Mouse (Mus musculus): ENCODE measurements around the gene Epha3. TPM values are rescaled to one million over a fixed set of nuclear protein-coding genes. Genes with fewer than 3 reads are reported as not detected.

The Epha3 gene
- total RNA-seq, 1 experiment from 2014 or later: 2.9 TPM

- DNase-seq: no peak
Observed at GRCm38 (mm10) chr16:63783544-63783943, 80.4 kb downstream of the Epha3 start.

DNA sequence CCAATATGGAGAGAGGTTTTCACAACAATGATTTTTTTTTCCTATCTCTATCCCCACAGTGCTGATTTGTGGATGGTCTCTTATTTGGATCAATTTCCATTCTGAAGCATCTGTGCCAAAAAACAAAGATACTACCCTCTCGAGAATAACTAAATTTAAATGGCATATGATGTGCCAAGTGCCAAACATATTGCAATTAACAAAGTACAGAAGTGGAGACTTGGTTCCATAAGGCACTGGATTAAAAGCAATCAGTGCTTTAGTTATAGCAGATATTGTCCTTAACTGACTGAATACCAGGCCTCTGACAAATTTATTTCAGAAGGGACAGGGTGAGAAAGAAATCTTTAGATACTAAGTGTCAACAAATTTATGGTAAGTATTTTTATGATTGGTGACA lies 81.9 kb downstream of the Epha3 start:
- DNase-seq: no peak

DNA sequence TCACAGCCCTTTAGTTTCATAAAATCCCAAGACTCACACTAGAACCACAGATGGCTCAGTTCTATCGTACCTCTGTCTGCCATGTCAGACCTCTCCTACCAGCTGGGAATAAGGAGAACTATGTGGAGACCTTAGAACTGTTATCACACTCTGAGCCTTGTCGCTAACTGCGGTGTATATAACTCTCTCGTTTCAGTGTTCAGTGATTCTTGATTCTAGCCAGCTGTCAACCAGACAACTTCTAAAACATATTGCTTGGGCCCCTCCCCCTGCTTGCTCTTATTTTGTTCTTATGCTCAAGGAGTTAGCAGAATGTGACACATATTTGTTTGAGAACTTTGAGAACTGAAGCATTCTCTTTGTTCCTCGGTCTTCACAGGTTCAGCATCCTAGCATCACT lies 83.8 kb downstream of the Epha3 start:
- DNase-seq: no peak

GRCm38 (mm10) chr16:63777811-63778210 lies 86.2 kb downstream of the Epha3 start:
- DNase-seq: no peak

DNA sequence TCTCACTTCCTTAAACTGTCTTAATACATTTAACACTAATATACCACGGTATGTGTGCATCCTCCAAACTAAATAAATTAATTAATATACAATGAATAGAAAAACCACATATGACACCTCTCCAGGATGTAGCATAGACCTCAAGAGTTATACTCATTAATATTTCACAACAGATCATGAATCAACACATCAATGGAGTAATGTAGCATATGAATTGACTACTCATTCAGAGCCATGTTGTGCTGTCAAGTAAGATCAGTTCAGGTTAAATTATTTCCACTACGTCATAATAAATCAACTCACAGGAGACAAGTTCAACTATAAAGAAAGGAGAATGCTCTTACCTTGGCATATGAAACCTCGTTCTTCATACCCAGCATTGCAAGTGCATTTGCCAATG lies 91.4 kb downstream of the Epha3 start:
- no peak for DNase-seq

DNA sequence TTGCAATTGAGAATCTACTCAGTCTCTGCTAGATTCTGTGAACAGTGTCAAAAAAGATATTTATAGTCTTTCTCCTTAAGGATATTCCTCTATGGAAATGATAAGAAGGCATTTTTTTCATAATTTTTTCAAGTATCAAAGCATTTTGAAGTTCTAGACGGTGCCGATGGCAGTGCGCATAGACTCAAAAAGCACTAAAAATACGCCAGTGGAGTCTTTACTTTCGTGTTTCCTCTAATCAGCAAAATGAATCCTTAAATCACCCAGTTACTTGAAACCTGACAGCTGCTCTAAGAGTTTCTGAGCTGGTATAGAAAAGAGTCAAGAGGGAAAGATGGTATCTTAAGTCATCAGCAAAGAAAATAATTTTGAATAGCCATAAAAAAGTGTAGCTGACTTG lies 96.4 kb downstream of the Epha3 start:
- no peak for DNase-seq

- DNase-seq: no peak
Observed at GRCm38 (mm10) chr16:63761177-63761576, 102.8 kb downstream of the Epha3 start.

GRCm38 (mm10) chr16:63760112-63760511 lies 103.9 kb downstream of the Epha3 start:
- no peak for DNase-seq

DNA sequence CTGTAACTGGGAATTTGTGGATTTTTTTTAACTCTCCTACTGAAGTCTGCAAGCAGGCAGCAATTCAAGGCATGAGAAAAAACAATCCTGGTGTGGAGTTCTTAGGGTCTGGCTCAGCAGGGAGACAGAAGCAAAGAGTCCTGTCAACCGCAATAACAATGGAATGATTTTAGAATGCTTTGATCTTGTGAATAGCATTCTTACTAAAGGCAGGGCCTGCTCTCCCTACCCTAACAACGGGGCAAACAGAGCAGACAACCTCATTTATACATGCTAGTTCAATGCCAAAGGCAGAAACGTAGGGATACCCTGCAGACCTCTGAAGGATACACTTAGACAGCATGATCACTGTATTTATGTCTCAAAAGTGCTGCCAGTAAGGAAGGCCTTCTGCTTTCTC lies 110.9 kb downstream of the Epha3 start:
- no peak for DNase-seq

DNA sequence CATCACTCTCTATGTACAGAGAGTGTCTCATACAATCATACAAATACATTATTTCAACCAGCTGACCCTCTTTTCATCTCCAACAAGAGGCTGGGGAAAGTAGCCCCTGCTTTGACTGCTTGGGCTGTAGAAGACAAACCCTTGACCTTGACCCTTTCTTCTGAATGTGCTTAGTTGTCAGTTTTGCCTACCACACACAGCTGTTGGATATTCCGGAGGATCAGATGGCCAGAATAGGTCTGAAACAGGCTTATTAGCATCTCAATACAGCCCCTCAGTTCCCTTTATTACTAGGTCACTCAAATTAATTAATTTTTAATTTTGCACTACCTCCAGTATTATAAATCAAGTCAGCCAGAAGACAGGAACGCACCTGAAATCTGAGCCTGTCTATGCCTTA lies 116.2 kb downstream of the Epha3 start:
- no peak for DNase-seq

- no peak for DNase-seq
Observed at GRCm38 (mm10) chr16:63745465-63745864, 118.5 kb downstream of the Epha3 start.

- no peak for DNase-seq
Observed at GRCm38 (mm10) chr16:63743208-63743854, 120.6 kb downstream of the Epha3 start.

- no peak for DNase-seq
Observed at GRCm38 (mm10) chr16:63719235-63719634, 144.7 kb downstream of the Epha3 start.

- DNase-seq: no peak
Observed at GRCm38 (mm10) chr16:63717317-63717716, 146.7 kb downstream of the Epha3 start.

- DNase-seq: no peak
Observed at GRCm38 (mm10) chr16:63706912-63707868, 156.8 kb downstream of the Epha3 start.

- no peak for DNase-seq
Observed at GRCm38 (mm10) chr16:63689371-63689770, 174.6 kb downstream of the Epha3 start.

GRCm38 (mm10) chr16:63684211-63684610 lies 179.8 kb downstream of the Epha3 start:
- DNase-seq: no peak

DNA sequence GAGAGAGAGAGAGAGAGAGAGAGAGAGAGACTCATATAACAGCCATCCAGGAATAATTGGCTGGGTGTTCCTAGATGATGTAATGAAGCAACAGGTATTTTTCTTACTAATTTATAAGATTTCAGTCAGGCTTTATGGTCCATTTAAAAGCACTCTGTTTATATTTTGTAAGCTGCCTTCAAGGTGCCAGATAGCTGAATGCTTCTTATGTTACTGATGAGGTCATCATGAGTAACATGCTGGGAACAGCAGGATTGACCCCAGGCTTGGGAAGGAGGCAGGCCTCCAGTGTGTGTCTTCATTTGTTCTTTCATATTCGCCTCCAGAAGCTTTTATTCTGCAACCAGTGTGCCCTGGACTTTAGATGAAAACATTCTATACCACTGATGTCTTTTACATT lies 189.5 kb downstream of the Epha3 start:
- no peak for DNase-seq

- DNase-seq: no peak
Observed at GRCm38 (mm10) chr16:63673236-63673840, 190.6 kb downstream of the Epha3 start.

DNA sequence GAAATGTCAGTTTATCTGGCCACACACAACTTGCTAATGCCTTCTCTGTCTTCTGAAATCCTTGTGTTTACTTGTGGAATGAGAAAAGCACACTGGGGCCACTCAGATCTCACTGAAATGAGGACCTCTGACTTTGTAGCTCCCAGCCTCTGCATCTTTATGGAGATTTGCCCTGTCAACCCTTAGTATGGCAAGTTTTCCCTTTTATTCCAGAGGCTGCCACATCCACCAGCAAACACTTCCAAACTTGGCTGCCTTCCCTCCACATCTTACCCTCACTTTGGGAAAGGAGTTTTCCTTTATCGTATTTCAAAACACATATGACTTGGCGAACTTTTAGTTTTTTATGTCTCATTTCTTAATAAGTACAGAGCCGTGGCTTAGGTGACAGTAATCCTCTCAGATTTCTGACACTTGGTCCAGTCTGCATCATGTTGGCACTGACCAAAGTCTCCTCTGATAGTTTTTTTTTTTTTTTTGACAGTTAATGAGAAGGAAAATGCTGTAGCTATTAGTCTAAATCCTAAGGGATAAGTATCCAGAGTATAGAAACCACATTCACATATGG lies 198.0 kb downstream of the Epha3 start:
- DNase-seq: no peak

DNA sequence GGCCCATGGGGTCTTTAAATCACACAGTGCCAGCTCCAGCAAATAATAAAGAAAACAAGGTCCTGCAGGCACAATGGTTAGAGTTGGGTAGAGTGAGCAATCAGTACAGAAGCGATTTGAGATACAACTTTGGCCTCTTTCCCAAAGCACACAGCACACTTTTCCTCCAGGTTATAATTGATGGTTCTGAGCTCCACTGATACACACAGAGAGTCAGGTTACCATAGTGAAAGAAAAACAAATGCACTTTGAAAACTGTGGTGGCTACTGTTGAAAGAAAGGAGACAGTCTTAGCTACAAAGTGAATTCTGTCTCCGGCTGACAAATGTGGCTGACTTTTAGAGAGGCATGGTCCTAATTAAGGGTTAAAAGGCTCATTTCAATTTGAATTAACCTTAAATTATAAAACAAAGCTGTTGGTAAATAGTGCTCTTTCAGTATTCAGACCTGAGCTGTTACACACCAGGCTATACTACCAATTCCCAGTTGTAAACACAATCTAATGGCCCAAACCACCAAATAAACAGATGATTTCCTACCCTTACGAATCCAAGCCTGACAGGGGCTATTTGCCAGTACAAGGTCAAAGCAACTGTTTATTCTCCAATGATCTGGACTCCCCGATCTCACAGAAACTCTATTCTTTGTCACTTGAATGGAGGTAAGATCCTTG lies 205.5 kb downstream of the Epha3 start:
- DNase-seq: no peak

DNA sequence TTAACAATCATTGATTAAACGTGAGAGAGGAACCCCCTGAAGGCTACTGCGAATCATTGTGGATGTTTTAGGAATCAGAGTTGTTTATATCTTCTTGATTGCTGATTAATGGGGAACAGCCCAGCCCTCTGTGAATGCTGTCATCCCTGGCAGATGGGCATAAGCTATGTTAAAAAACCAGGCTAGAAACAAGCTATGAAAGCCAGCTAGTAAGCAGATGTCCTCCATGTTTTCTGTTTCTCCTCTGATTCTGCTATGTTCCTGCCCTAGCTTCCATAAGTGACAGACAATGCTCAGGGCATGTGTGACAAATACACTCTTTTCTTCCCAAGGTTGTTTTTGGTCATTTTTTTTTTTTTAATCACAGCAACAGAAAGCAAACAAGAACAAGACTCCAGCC lies 206.2 kb downstream of the Epha3 start:
- no peak for DNase-seq
